Comparison of ENCODE assay signal across 19 mouse cellular contexts in genomic region chr4:134514309-134514930, GRCm38 (mm10). TPM values are rescaled to one million over a fixed set of nuclear protein-coding genes. Genes with fewer than 3 reads are reported as not detected.
DNase-seq lines count a peak whose midpoint lies in the region; ATAC-seq and TF ChIP-seq lines count a peak whose summit lies in the region.
"Had no signal": no experiment of that assay in that cellular context is flagged by ENCODE, and none has a peak within 500 bp of the region (broad histone marks: within the 10 kb centered on the region; RNA-seq: fewer than 3 reads in every experiment).

No protein-coding gene starts in this region.

- H3K36me3 ChIP-seq in lung, embryonic 14.5 days (ENCODE audit: insufficient read depth), result peaks cover 4% of the 10 kb centered on the region; the same call in 1 of the 2 replicates
- no peaks in the 10 kb centered on the region for H3K36me3 ChIP-seq in lung, postnatal 0 days (ENCODE audit: insufficient read depth, low read length)
- H3K36me3 ChIP-seq: hindbrain, embryonic 15.5 days had no signal

- H3K4me3 ChIP-seq in lung, embryonic 14.5 days (ENCODE audit: low read depth, low read length), result no peak overlapping the region
- H3K4me3 ChIP-seq in lung, postnatal 0 days (ENCODE audit: low read depth, low read length), result no peak overlapping the region
- H3K4me3 ChIP-seq: hindbrain, embryonic 15.5 days had no signal

- TF ChIP-seq CTCF in lung, embryonic 14.5 days (IDR thresholded peaks at IDR 0.05; ENCODE audit: low read depth), result no peak
- no peak for TF ChIP-seq CTCF in lung, postnatal 0 days (IDR thresholded peaks at IDR 0.05)

- H3K9me3 ChIP-seq in lung, embryonic 14.5 days (ENCODE audit: low read depth, low read length), result no peaks in the 10 kb centered on the region
- H3K9me3 ChIP-seq in lung, postnatal 0 days (ENCODE audit: low read length), result no peaks in the 10 kb centered on the region
- H3K9me3 ChIP-seq: hindbrain, embryonic 15.5 days had no signal

- H3K27ac ChIP-seq in lung, embryonic 14.5 days (ENCODE audit: low read depth), result peak overlapping the region; percentile 36; the same call in 1 of the 2 replicates
- peak overlapping the region; percentile 75 for H3K27ac ChIP-seq in lung, postnatal 0 days (ENCODE audit: low read length)
- H3K27ac ChIP-seq: hindbrain, embryonic 15.5 days had no signal

- DNase-seq in adrenal gland, adult 2 months, result peak; percentile 64
- no peak for DNase-seq in adrenal gland, postnatal 4 days (ENCODE audit: low spot score in 2 of 2)
- DNase-seq in lung, embryonic 14.5 days, result no peak
- DNase-seq in lung, postnatal 10 days, result no peak
- DNase-seq in liver, result peak; percentile 55
- peak; percentile 83 for DNase-seq in lung, postnatal 0 days (ENCODE audit: low spot score)
- DNase-seq in cerebellum, postnatal 4 days (ENCODE audit: low spot score in 2 of 2), result no peak
- DNase-seq in embryo, embryonic 10 days (ENCODE audit: low spot score), result no peak
- DNase-seq: adrenal gland, postnatal 10 days; cerebellum, adult 2 months; gastrocnemius, postnatal 10 days; heart, postnatal 36 days; kidney, adult 11 months; kidney, postnatal 14 days; retina, postnatal 1 day; right cerebral cortex, postnatal 4 days had no signal

- H3K27me3 ChIP-seq in lung, embryonic 14.5 days (ENCODE audit: insufficient read depth, low read length), result no peaks in the 10 kb centered on the region
- H3K27me3 ChIP-seq in lung, postnatal 0 days (replicated peaks; ENCODE audit: insufficient read depth, low read length), result no peaks in the 10 kb centered on the region
- H3K27me3 ChIP-seq: CH12.LX; hindbrain, embryonic 15.5 days had no signal

- no peak for ATAC-seq in lung, embryonic 14.5 days (ENCODE audit: insufficient read depth)
- peak; percentile 74 for ATAC-seq in lung, postnatal 0 days
- ATAC-seq: midbrain, embryonic 16.5 days had no signal

- peak overlapping the region; percentile 23; the same call in 1 of the 2 replicates for H3K4me2 ChIP-seq in lung, embryonic 14.5 days
- H3K4me2 ChIP-seq in lung, postnatal 0 days (replicated peaks; ENCODE audit: low read depth, low read length), result no peak overlapping the region
- H3K4me2 ChIP-seq: hindbrain, embryonic 15.5 days had no signal

- 78% methylated on average over 11 of the region's 11 CpGs for WGBS in lung, embryonic 14.5 days
- WGBS in lung, postnatal 0 days, result 58% methylated on average over 11 of the region's 11 CpGs

- H3K9ac ChIP-seq in lung, embryonic 14.5 days, result peak overlapping the region; percentile 11; the same call in 1 of the 2 replicates
- H3K9ac ChIP-seq in lung, postnatal 0 days (replicated peaks; ENCODE audit: low read depth), result no peak overlapping the region
- H3K9ac ChIP-seq: hindbrain, embryonic 15.5 days had no signal

- peaks cover 6% of the 10 kb centered on the region; the same call in 1 of the 2 replicates for H3K4me1 ChIP-seq in lung, embryonic 14.5 days (ENCODE audit: insufficient read depth)
- H3K4me1 ChIP-seq in lung, postnatal 0 days (ENCODE audit: insufficient read depth, low read depth, low read length), result peaks cover 8% of the 10 kb centered on the region

- TF ChIP-seq EP300 in lung, postnatal 0 days (IDR thresholded peaks at IDR 0.05), result peak; percentile 82

RNA-seq across cellular contexts. Expression of gene Aunip, which starts 3.6 kb away (rescaled TPM):
- total RNA-seq in adrenal gland, adult 2 months (2021), result 1 to 10 TPM in 1 of 2 experiments, under 1 TPM in 1; 0.29 to 1.5 TPM
- 0.10 and 0.16 TPM in 2 replicates for polyA plus RNA-seq in adrenal gland, adult 2 months (2012; rRNA removed)
- 1 to 10 TPM; 4.7 to 5.4 TPM for total RNA-seq in adrenal gland, postnatal 4 days (2021)
- polyA plus RNA-seq in lung, embryonic 14.5 days (2014; fragmentation: Nextera tagmentation; extraction: Ambion mirVana), result 9.6 and 10.7 TPM in 2 replicates
- 0.84 and 1.6 TPM in 2 replicates for polyA plus RNA-seq in lung, postnatal 0 days (2015; fragmentation: Nextera tagmentation; extraction: Ambion mirVana)

RNA-seq across cellular contexts. Expression of gene Paqr7, which starts 17.9 kb away (rescaled TPM):
- total RNA-seq in adrenal gland, adult 2 months (2021), result 10 to 100 TPM; 30.3 to 78.9 TPM
- polyA plus RNA-seq in adrenal gland, adult 2 months (2012; rRNA removed), result 196 and 204 TPM in 2 replicates
- total RNA-seq in adrenal gland, postnatal 4 days (2021), result 10 to 100 TPM; 36.8 to 40.5 TPM
- 1.1 TPM in 2 replicates for polyA plus RNA-seq in lung, embryonic 14.5 days (2014; fragmentation: Nextera tagmentation; extraction: Ambion mirVana)
- 27.5 and 33.0 TPM in 2 replicates for polyA plus RNA-seq in lung, postnatal 0 days (2015; fragmentation: Nextera tagmentation; extraction: Ambion mirVana)

RNA-seq across cellular contexts. Expression of gene Mtfr1l, which starts 20.8 kb away (rescaled TPM):
- 100 to 1,000 TPM; 124 to 147 TPM for total RNA-seq in adrenal gland, adult 2 months (2021)
- polyA plus RNA-seq in adrenal gland, adult 2 months (2012; rRNA removed), result 98.8 and 102 TPM in 2 replicates
- total RNA-seq in adrenal gland, postnatal 4 days (2021), result 100 to 1,000 TPM; 123 to 134 TPM
- polyA plus RNA-seq in lung, embryonic 14.5 days (2014; fragmentation: Nextera tagmentation; extraction: Ambion mirVana), result 119 and 125 TPM in 2 replicates
- polyA plus RNA-seq in lung, postnatal 0 days (2015; fragmentation: Nextera tagmentation; extraction: Ambion mirVana), result 169 and 188 TPM in 2 replicates

RNA-seq across cellular contexts. Expression of gene Selenon, which starts 37.5 kb away (rescaled TPM):
- total RNA-seq in adrenal gland, adult 2 months (2021), result 10 to 100 TPM; 21.9 to 42.5 TPM
- polyA plus RNA-seq in adrenal gland, adult 2 months (2012; rRNA removed), result 34.5 and 35.1 TPM in 2 replicates
- 10 to 100 TPM; 49.4 to 52.7 TPM for total RNA-seq in adrenal gland, postnatal 4 days (2021)
- polyA plus RNA-seq in lung, embryonic 14.5 days (2014; fragmentation: Nextera tagmentation; extraction: Ambion mirVana), result 49.5 and 62.0 TPM in 2 replicates
- polyA plus RNA-seq in lung, postnatal 0 days (2015; fragmentation: Nextera tagmentation; extraction: Ambion mirVana), result 13.6 and 17.7 TPM in 2 replicates

RNA-seq across cellular contexts. Expression of gene Stmn1, which starts 46.3 kb away (rescaled TPM):
- 10 to 100 TPM; 28.7 to 31.8 TPM for total RNA-seq in adrenal gland, adult 2 months (2021)
- 1.3 and 2.4 TPM in 2 replicates for polyA plus RNA-seq in adrenal gland, adult 2 months (2012; rRNA removed)
- total RNA-seq in adrenal gland, postnatal 4 days (2021), result 100 to 1,000 TPM; 233 to 289 TPM
- polyA plus RNA-seq in lung, embryonic 14.5 days (2014; fragmentation: Nextera tagmentation; extraction: Ambion mirVana), result 1,723 and 1,772 TPM in 2 replicates
- 260 and 357 TPM in 2 replicates for polyA plus RNA-seq in lung, postnatal 0 days (2015; fragmentation: Nextera tagmentation; extraction: Ambion mirVana)

Comparison
In these comparisons a context has a peak if more than half of its experiments do, and no peak if none do; other contexts are left out.
1. DNase-seq: peak in adrenal gland, adult 2 months (single experiment), liver (single experiment) and lung, postnatal 0 days (single experiment); none in adrenal gland, postnatal 4 days (0 of 2), lung, embryonic 14.5 days (single experiment), lung, postnatal 10 days (single experiment), cerebellum, postnatal 4 days (0 of 2) and embryo, embryonic 10 days (single experiment).
2. RNA of gene Paqr7, which starts 17.9 kb away (polyA plus RNA-seq): 196 to 204 TPM in adrenal gland, adult 2 months and 27.5 to 33.0 TPM in lung, postnatal 0 days; 1.1 TPM in lung, embryonic 14.5 days; every median in the first group is over 10 times any median in the second.